Mouse (Mus musculus) adrenal gland, adult 2 months (tissue): Measurements from ENCODE around the gene Prdx6b. TPM values are rescaled to one million over a fixed set of nuclear protein-coding genes. Genes with fewer than 3 reads are reported as not detected.

Source experiments
- DNase-seq: peaks from one replicate; pipeline ENCODE4 v3.0.0; 2021
- long read RNA-seq: library from polyadenylated mRNA; stranded (forward); transcript quantifications from one replicate; pipeline ENCODE4 v2.0.0, GENCODE M21; 2021
- polyA plus RNA-seq: library from polyadenylated mRNA; depleted of rRNA; stranded (reverse); fragments of >200 nt; gene quantifications from 2 replicates; pipeline ENCODE4 v1.2.3, GENCODE M21; 2012; rRNA removed
- total RNA-seq, 2 experiments: library from RNA; stranded (reverse); gene quantifications; 2 replicates each; pipeline ENCODE4 v1.2.3; 2021

The Prdx6b gene
- not detected for total RNA-seq
- not detected in 2 replicates for polyA plus RNA-seq
- long read RNA-seq: 0 reads

DNA sequence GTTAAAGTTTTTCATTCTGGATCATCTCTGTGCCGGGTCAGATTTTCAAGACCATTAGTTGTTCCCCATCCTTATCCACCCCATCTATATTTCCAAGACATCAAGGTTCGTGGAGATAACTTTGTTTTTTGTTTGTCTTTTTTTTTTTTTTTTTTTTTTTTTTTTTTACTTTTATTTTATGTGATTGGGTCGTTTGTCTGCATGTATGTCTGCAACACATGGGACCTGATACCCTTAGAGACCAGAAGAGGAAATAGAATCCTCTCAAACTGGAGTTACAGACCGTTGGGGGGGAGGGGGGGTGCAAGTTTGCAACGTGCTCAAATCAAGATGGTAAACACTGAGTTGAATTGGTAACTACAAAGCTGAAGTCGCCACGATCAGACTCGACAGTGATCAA, at the start of gene Prdx6b:
Prdx6b (plus strand) TSS at position 301 of the 400 bp plus-strand sequence.
- no peak for DNase-seq

DNA sequence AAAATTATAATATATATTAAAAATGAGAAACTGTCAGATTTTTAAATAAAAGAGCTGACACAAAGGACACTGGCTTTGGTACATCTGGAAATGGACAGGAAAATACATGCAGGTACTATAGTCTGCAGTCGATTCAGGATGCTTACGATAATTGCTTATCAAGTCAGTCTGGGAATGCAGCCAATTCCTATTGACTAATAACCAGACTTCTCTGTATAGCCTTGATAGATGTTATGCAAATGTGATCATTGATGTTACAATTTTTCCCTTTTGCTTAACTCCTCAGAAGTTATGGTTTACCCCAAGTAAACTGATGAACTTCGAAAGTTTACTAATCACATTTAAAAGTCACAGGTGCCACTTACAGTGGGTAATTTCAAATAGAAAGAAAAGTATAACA, 44.8 kb upstream of the Prdx6b start:
- DNase-seq: no peak

DNA sequence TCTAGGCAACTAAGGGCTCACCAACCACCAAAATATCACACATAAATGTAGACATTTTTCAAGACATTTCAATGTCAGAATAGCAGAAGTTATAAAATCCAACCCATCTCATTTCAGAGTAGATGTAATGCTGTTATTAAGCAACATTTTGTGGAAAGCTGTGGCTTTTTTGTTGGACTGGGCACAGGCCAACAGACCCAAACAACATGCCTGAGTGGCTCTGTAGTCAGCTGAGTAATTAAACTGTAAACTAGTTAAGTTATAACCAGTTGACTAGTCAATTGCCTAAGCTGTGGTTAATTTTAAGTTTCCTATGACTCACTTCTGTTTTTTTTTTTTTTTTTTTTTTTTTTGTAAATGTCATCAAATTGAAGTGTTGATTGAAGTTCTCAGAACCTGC, 44.4 kb upstream of the Prdx6b start:
- peak; percentile 6 for DNase-seq

DNA sequence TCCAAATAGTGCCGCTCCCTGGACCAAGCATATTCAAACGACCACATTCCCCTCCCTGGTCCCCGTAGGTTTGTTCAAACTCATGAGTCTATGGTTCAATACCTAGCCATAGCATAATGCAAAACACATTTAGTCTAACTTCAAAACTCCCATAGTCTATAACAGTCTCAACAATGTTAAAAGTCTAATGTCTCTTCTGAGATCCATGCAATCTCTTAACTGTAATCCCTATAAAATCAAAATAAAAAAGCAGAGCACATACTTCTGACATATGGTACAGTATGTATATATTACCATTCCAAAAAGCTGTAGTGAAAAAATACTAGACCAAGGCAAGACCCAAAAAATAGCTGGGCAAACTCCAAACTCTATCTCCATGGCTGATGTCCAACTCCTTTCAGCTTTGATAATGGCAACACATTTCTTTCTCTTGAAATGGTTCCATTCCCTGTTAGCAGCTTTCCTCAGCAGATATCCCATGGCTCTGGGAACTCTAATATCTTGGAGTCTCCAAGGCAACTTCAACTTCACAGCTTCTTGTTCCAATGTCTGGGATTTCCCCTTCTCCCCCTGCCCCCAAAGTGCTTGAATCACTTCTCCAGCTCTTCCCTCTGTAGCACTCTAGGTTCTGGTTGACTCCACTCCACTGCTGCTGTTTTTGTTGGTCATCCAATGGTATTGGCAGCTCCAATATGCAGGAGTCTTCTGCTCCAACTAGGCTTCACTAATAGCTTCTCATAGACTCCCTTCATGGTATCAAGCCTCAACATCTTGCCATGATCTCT, 32.2 kb upstream of the Prdx6b start:
- DNase-seq: no peak

DNA sequence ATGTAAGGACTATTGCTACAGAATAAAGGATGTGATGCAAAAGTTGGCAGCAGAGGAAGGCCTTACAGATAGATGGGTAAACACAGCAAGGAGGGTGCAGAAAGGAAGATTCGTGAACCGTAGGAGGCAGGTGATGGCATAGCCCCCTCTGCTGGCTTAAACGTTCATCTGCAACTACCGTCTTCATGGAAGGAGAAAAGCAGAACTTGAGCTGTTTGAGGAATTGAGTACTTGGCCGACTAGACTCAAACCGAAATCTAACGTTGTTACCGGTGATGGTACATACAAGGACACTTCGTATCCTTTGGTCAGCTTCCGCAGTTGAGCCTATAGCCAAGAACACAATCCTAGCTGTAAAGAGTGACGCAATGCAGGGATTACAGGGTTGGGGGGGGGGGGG, 25.4 kb upstream of the Prdx6b start:
- peak; percentile 65 for DNase-seq

DNA sequence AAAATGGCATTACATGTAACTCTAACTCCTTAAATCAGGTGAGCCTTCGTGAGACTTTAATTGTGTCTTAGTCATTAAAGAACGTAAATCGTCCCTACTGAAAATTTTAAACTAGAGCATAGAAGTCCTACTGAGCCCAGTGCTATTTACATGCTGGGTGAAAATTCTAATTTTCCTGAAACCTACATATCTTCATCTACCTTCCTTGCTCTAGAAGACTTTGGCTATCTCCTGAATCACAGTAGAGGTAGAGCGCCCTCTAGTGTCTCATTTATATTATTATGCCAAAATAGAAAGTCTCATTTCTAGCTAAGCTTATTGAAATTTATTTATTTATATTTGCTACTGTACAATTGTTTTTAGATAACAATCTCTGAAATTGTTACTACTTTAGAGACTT, 24.2 kb upstream of the Prdx6b start:
- DNase-seq: no peak

DNA sequence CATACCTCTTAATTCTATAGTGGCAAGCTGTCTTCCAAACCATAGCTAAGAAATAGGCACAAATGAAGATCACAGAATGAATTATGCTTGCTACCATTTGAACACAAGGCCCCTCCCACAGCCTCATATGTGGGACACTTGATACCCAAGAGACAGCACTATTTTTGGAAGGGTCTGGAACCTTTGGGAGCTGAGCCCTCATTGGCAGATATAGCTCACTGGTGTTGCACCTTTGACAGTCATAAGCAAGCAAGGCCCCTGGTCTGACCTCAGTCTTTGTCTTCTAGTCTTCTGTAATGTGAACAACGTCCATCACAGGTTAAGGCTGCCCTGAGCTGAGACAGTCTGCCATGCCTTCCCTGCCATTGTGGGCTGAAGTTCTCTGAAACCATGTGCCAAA, 20.8 kb upstream of the Prdx6b start:
- DNase-seq: no peak

DNA sequence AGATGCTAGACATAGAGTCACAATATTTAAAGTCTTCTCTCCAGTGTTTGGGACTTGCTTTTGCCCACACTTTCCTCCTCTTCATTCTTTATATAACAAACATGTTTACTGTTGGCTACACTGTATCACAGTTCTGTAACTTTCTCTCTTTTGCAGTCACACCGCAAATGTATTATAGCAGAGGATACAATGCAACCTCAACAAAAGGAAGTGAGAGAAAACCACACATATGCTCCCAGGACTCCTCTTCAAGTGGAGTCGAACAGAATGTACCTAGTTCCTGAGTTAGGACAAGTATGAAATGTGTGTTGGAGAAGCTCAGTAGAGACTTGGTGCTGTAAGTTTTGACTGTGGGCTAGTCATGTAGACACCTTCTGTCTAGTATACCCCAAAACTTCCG, 19.2 kb upstream of the Prdx6b start:
- DNase-seq: no peak

DNA sequence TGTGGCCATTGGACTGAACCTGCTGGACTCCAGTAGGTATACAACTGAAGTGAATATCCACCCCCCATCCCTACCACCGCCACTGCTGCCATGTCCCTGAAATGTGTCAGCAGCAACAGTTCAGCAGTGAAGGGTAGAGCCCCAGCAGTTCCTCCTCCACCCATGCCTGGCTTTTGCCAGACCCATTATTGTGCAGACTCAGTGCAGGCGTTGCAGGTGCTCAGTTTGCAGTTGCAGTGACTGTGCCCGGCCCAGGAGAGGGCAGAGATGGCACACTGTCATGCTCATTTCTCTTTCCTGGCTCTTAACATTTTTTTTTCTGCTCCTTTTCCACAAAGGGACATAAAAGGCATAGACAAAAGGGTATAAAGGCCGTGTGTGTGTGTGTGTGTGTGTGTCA, 18.5 kb upstream of the Prdx6b start:
- no peak for DNase-seq

DNA sequence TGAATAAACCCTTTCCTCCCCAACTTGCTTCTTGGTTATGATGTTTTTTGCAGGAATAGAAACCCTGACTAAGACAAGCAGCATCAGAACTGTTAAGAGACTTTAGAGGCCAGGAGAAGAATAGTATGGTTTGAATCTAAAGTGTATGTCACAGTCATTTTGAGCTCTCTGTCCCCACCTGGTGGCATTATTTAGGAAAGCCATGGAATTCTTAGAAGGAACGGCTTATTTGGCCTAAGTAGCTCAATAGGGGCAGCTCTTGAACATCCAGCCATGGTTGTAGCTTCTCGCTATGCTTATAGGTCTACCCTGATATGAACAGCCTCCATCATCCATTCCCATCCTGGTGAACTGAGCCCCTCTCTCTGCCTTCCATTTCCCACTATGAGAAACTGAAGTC, 17.1 kb upstream of the Prdx6b start:
- peak; percentile 15 for DNase-seq

DNA sequence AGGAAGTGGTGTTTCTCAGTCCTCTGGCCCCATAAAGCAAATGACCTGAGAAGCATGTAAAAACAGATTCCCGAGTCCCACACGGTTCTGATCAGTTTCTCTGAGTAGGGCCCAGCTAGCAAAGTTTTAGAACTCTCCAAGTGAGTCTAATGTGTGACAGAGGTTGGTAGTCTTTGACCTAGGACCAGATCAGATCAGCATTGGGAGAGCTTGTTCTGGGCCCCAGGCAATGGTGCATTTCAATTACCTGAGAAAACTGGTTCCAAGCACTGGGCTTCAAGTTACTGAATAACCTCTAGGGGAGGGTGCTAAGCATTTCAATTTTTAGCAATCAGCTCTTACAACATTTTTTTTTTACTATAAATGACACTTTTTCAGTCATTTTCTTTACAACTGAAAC, 10.1 kb upstream of the Prdx6b start:
- DNase-seq: no peak

DNA sequence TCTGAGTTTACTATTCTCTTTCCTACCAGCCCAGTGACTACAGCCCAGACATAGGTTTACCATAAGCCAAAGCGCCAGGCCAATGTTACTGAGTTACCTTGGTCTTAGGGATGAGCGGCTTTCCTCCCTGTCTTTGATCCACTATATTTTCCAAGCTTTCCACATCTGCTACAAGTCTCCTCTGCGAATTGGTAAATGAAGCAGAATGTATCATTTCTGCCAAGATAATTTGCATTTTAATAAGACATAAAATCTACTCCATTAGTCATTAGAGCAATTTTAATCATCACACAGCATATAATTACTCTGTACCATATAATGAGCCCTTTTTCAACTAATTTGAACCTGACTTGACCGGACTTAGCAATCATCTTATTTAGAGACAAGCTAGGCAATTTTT, 5.9 kb upstream of the Prdx6b start:
- DNase-seq: no peak

DNA sequence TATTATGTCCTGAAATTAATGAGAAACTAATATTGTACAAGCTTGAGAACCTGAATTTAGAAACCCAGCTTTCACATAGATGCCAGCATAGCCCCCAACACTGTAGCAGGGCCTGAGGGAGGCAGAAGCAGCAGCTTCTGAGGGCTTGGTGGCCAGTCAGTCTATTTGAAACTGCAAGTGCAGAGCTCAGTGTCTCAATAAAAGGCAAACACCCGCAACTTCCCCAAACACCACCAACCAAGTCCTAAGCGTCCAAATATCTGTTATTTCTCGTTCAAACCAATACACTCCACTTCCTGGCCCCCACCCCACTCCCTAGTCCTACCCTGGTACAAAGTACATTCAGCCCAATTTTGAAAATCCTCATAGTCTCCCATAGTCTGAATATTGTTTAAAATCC, 6.1 kb downstream of the Prdx6b start:
- no peak for DNase-seq

DNA sequence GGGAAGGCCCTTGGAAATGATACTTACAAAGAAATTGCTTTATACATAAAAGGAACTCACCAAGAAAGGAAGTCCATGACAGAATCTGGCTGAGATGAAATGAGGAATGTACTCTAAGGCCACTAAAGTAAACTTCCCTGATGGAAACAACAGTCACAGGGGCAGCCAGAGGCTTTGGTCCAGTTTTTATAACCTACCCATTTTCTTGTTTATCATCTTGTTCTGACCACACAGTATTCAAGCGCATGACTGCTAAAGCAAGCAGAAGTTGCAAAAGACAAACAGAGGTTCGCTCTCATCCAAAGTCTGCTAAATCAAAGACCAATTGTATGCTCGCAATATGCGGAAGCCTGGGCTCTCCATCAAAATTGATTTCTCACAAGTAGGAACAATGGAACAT, 8.5 kb downstream of the Prdx6b start:
- DNase-seq: no peak

DNA sequence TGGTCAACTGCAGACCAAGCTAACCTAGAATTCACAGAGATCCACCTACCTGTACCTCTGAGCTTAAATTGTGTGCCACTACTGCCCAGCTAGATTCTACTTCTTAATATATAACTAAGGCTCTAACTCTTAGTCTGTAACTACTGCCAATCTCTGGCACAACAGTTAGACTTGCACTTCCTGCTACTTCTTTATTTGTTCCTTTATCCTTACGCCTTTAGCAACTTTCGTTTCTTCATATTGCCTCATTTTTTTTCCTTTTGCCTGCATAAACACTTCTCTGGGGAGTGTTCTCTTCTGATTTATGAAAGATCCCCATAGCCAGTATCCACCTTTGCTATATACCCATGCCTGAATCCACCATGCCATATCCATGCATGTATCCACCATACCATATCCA, 11.7 kb downstream of the Prdx6b start:
- no peak for DNase-seq

DNA sequence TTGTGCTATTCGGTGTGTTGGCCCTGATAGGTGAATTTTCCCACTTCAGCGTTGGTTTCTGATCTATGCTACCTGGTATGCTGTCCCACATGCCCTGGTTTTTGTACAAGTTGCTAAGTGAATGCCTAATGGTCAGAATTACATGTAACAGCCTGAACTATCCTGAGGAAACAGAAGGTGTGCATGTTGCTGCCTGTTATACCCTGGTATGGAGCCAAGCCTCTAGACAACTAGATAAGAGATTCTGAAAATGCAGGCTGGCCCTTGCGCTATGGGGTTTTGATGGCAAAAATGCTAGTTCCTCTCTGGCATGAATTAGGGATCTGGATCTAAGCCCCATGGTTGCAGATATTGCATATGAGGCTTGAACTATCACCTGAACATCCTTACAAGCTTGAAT, 15.4 kb downstream of the Prdx6b start:
- DNase-seq: no peak

DNA sequence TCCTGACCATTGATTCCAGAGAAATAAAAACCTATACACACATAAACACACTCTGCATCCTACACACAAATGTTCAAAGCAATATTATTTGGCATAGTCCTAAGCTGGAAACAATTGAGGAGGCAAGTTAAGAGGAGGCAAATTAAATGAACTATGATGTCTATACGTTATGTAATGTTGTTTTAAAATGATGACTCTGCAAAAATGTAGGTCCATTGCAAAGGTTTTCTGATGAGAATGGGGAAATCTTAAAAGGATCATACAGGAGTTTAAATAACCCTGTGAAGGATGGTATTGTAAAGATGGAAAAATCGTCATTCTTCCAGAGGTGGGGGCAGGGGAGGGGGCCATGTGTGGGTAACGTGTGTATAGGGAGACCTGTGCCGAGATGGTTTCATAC, 17.5 kb downstream of the Prdx6b start:
- DNase-seq: no peak

DNA sequence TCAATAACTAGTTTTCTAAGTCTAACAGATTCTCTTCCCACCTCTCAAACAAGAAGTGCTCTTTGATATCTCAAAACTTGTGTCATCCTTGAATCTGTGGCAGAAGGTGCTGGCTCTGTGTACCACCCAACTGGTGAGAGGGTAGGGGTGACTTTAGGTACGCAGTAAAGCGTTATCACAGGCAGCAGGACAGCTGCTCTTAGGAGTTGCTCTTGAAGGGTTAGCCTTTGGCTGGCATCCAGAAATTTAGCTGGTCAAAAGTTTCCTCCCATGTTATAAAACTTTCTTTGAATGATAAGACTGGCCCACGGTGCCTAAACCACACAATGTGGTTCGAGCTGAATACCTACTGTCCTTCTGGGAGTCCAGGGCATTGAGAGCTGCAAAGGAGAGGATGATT, 18.5 kb downstream of the Prdx6b start:
- no peak for DNase-seq

DNA sequence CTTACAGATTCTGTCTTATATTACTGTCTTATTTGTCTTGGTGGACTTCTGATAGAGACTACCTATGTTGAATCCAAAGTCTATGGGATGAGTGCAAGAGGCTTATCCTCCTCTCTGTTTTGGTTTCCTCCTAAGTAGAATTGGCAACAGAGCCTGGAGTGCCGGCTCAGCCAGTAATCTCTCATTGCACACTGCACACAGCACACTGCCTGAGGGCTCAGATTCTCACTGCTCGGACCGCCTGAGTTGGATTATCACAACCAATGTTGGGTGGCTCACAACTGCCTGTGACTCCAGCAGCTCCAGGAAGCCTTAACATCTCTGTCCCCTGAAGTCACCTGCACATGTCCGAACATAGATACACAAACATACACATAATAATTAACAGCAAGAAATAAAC, 19.1 kb downstream of the Prdx6b start:
- DNase-seq: no peak

DNA sequence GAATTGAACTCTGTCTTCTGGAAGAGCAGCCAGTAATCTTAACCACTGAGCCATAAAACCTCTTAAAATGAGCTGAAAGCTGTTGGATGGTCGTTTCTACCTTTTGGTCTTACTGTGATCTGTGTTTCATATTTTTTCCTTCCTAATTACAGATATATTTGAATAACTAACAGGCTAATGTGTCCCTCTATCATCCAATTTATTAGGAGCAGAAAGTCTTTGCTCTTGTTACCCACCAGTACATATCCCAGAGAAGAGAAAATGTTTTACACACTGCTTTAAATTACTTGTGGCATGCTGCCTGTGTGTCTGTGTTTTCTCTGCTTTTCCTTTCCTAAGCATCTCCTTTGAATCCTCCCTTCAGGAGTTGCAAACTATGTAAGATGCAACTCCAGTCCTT, 21.9 kb downstream of the Prdx6b start:
- no peak for DNase-seq

DNA sequence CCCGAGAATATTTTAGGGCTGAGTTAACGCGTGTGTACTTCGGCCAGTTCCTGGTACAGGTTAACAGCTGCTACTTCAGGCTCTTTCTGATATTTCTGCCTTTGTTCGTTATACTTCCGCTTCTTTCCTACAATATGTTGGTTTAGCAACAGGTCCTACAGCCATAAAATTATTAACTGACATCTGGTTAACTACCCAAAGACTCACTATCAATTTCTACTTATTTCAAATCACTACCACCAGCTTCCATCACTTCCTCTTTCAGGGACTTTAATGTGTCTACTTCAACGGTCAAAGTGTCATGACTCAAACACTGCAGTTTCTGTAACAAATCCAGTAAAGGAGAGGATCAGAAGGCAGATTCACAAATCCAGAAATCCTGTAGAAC, 22.6 kb downstream of the Prdx6b start:
- no peak for DNase-seq

DNA sequence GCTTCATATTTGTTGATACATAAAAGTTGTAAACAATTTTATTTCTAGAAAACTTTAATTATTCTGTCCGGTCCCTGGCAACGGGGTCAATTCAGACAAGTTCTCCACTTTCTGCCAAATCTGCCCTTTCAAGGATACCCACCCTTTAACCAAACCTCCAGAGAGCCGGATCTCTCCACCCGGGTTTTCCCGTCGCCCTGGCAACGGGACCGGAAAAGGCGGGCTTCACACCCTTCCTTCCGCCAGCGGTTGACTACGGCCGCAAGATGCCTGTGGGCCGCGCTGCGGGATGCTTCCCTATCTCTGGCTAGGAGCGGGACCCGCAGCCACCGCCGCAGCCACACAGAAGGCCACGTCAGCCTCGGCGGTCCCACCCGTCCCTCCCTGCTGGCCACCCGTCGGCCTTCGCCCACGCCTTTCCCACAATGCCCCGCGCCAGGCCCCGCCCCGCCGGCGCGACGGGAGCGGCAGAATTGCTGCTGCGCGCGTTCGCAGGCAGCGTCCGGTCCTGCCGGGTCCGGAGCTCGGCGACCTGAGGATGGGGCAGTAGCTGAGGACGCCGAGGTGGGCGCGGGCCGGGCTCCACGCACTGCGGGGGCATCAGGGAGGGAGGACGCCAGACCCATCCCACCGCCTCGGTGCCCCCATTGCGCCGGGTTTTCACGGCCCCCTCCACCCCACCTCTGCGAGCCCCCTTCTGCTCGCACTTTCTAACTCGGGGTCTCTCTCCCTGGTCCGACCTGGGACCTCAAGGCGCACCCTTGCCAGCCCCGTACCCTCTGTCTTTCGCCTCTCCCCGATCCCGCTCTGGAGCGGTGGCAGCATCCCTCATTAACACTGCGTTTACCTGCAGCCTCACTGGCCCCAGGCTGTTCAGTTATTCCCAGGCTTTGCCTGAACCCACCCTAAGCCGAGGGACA, 23.2 kb downstream of the Prdx6b start, which contains the start of gene Dnajc10:
Dnajc10 (plus strand) TSS at position 225 of the 920 bp plus-strand sequence.
- peak; percentile 96 for DNase-seq

DNA sequence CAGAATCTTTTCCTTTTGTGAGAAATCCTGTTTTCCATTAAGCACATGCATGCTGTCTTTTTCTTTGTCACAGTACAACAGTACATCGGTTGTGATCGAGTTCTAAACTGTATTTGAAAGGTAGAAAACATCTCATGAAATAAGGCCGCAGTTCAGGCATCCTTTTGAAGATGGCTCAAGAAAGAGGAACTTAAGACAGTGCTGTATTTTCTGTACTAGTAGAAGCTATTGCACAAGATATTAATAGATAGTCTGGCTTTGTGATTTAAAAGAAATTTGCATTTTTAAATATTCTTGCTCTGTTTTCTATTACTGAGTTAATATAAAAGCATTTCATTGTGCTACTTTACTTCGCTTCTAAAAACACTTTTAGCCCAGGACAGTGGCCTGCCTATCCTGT, 30.6 kb downstream of the Prdx6b start:
- no peak for DNase-seq
